Mouse (Mus musculus) C2C12 (cell line): Measurements from ENCODE around the gene Acod1.

Source experiments
- CTCF ChIP-seq: IDR thresholded peaks from one replicate; pipeline ENCODE4 v1.5.1; 2011; ENCODE audit not compliant: control insufficient read depth, insufficient read depth, insufficient read length
- FOSL1 ChIP-seq: IDR thresholded peaks from one replicate; pipeline ENCODE4 v1.8.0; 2011; ENCODE audit warnings: mild to moderate bottlenecking, low read length; ENCODE audit not compliant: poor library complexity, insufficient read depth, severe bottlenecking
- MAX ChIP-seq: IDR thresholded peaks from one replicate; pipeline ENCODE4 v1.6.1; 2011; ENCODE audit warnings: mild to moderate bottlenecking, control low read depth
- MYOD1 ChIP-seq: IDR thresholded peaks from one replicate; pipeline ENCODE4 v1.6.1; 2011; ENCODE audit warnings: low read depth; ENCODE audit not compliant: control insufficient read depth, insufficient read length
- MYOG ChIP-seq: IDR thresholded peaks from one replicate; pipeline ENCODE4 v1.6.1; 2011; ENCODE audit not compliant: control insufficient read depth, insufficient read length; ENCODE audit errors: extremely low read depth
- USF1 ChIP-seq: IDR thresholded peaks from one replicate; pipeline ENCODE4 v1.6.1; 2011; ENCODE audit warnings: low read depth, mild to moderate bottlenecking, control low read depth, moderate library complexity

GRCm38 (mm10) chr14:103029203-103029602, 17.6 kb upstream of the Acod1 start:
- no peak for TF ChIP-seq CTCF
- no peak for TF ChIP-seq MAX
- TF ChIP-seq USF1 = no peak
- no peak for TF ChIP-seq MYOG
- TF ChIP-seq MYOD1 = no peak
- TF ChIP-seq FOSL1 = no peak
